In genomic region chr3:29771194-29771593, GRCm38 (mm10) we compare ENCODE assay signal across 21 mouse cellular contexts.
"Had no signal": no experiment of that assay in that cellular context is flagged by ENCODE, and none has a peak within 500 bp of the region (broad histone marks: within the 10 kb centered on the region; RNA-seq: fewer than 3 reads in every experiment).

No protein-coding gene starts in this region.

- H3K4me2 ChIP-seq: liver, embryonic 13.5 days; liver, embryonic 15.5 days; lung, embryonic 15.5 days; neural tube, embryonic 13.5 days; neural tube, embryonic 15.5 days had no signal

- H3K27ac ChIP-seq: liver, embryonic 13.5 days; liver, embryonic 15.5 days; lung, embryonic 15.5 days; macrophage; neural tube, embryonic 13.5 days; neural tube, embryonic 15.5 days had no signal

- H3K9me3 ChIP-seq: liver, embryonic 13.5 days; liver, embryonic 15.5 days; lung, embryonic 15.5 days; megakaryocyte, embryonic 14.5 days; neural tube, embryonic 13.5 days; neural tube, embryonic 15.5 days had no signal

- H3K36me3 ChIP-seq: liver, embryonic 13.5 days; liver, embryonic 15.5 days; lung, embryonic 15.5 days; neural tube, embryonic 13.5 days; neural tube, embryonic 15.5 days had no signal

- DNase-seq: liver, embryonic 13.5 days; liver, postnatal 0 days; lung, adult 2 months; lung, postnatal 14 days; lung, postnatal 36 days; retina, postnatal 1 day; right cerebral cortex, adult 18-20 months; right cerebral cortex, postnatal 25 days; right cerebral cortex, postnatal 4 days; spleen, adult 18-20 months; thymus, adult 18-20 months; thymus, postnatal 14 days; thymus, postnatal 36 days had no signal

- ATAC-seq: liver, postnatal 0 days; lung, postnatal 0 days had no signal

- H3K4me3 ChIP-seq: liver, embryonic 13.5 days; liver, embryonic 15.5 days; lung, embryonic 15.5 days; megakaryocyte, embryonic 14.5 days; myocyte; neural tube, embryonic 13.5 days; neural tube, embryonic 15.5 days had no signal

- H3K27me3 ChIP-seq: liver, embryonic 13.5 days; liver, embryonic 15.5 days; lung, embryonic 15.5 days; megakaryocyte, embryonic 14.5 days; neural tube, embryonic 13.5 days; neural tube, embryonic 15.5 days had no signal

- H3K4me1 ChIP-seq: liver, embryonic 13.5 days; liver, embryonic 15.5 days; lung, embryonic 15.5 days; megakaryocyte, embryonic 14.5 days; neural tube, embryonic 13.5 days; neural tube, embryonic 15.5 days had no signal

- H3K9ac ChIP-seq: liver, embryonic 13.5 days; liver, embryonic 15.5 days; liver, postnatal 0 days; lung, embryonic 15.5 days; neural tube, embryonic 13.5 days; neural tube, embryonic 15.5 days had no signal
